Mouse (Mus musculus): Measurements from ENCODE around the gene Exoc2. TPM values are rescaled to one million over a fixed set of nuclear protein-coding genes. Genes with fewer than 3 reads are reported as not detected.

Gene Exoc2
- polyA plus RNA-seq, 1 experiment = 28.9 TPM

DNA sequence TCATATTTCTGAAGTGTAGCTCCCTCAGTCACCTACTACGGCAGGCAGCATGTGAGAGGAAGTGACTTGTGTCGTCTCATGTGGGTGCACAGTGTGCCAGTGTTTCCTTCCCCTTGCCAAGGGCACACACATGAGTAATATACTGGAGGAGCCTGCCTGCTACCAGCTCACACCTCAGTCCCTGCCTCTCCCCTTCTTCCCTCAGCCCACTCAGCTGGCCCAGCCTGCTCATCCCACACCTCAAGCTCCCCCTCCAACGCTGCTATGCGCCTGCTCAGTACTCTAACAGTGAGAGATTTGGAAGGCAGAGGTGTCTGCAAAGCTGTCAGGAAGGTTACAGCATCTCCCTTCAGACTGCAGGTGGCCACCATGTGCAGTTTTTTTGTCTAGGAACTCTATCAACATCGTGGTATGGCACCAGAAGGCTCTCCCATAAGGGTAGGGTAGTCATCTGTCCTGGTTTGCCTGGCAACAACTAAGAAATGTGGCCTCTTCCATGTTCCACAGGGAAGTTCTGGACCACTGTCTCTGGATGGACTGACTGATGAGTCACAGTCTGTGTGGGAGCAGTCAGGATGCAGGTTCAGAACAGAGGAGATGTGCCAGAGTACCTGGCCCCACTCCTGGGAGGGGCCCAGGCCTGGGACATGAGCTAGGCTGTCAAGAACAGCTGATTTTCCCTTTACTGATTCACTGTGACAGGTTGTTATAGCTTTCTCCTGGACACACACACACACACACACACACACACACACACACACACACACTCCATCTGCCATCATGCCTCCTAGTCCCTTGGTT is 187.5 kb downstream of the Exoc2 start:
- peak; percentile 84 to 89 for DNase-seq (ENCODE audit: extremely low spot score in 1 of 2, low spot score in 1 of 2)

GRCm38 (mm10) chr13:30785423-30786040 is 188.4 kb downstream of the Exoc2 start:
- no peak for DNase-seq (ENCODE audit: extremely low spot score in 1 of 2, low spot score in 1 of 2)

DNA sequence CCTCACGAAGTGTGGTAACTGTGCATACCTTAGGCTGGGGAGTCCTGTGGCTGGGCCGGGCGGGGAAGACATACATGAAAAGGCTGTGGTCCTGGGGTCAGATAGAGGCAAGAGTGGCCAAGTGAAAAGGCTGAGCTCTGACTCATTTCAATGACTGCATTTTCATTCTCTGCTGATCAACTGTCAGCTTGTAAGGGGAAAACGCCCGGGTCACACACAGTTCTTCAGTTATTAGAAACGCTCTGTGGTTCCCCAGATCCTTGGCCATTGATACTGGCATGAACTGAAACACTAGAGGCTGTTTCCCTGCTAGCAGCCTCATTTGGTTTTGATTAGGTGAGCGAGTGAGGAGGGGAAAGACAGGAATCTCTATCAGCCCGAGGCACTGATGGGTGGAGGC is 191.5 kb downstream of the Exoc2 start:
- DNase-seq (ENCODE audit: extremely low spot score in 1 of 2, low spot score in 1 of 2) = no peak

GRCm38 (mm10) chr13:30781905-30782304 is 192.0 kb downstream of the Exoc2 start:
- no peak for DNase-seq (ENCODE audit: extremely low spot score in 1 of 2, low spot score in 1 of 2)

DNA sequence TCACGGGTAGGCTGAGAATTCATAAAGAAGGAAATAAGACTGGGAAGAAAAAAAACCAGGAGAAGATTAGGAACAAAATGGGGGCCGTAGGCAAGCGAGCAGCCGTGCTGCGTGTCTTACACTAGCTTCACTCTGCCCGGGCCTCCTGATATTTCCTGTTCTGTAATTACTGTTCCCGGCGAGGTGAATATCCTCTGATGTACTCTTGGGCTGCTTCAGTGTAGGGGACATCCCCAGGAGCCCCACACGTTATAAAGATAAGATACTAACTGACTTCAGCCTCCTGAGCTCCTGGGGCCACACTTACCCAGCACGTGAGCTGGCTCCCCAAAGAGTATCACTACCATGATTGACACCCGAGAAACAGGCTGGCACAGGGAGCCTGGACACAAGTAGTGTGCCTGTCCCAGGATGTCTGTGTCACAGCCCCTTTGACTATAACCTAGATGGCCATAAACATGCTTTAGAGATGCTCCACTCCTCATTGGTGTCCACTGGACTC is 196.2 kb downstream of the Exoc2 start:
- no peak for DNase-seq (ENCODE audit: extremely low spot score in 1 of 2, low spot score in 1 of 2)

DNA sequence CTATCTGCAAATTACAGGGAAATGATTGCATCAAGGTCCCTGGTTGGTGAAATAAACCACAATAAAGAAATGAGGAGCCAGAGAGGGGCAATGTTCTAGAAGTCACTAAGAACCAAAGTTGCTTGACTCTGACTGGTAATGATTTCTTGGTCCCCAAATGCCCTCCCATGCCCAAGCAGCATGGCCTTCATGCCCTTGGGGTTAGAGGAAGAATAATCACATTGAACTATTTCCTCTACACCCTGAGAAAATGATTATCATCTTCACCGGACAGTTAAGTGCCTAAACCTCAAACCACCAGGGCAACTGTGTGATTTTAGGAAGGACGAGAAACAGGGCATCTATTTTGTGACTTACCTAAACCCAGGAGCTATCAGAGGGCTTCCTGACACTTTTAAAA is 197.9 kb downstream of the Exoc2 start:
- no peak for DNase-seq (ENCODE audit: extremely low spot score in 1 of 2, low spot score in 1 of 2)

DNA sequence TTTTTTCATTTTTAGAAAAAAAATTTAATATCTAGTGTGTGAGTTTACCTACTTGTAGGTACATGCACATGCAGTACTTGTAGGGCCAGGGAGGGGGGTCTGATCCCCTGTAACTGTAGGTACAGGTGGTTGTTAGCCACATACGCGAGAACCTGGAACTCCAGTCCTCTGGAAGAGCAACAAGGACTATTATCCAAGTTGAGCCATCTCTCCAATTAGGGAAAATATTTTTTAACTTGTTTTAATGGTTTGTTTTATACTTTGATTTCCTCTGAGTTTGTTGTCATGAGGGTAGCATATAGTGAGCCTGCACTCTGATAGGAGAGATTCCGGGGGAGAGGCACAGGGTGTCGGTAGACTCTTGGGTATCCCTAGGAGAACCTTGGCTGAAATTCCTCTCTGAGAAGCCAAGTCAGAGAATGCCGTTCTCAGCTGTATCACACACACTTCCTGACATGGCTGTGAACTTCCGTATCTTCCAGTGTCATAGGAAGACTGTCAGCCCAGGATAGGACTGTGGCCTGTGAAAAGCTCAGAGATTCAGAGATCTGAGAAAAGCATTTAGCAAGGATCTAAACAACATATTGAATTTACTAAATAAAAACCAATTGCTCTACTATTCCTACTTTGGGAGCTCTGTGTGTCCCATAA is 206.3 kb downstream of the Exoc2 start:
- DNase-seq (ENCODE audit: extremely low spot score in 1 of 2, low spot score in 1 of 2) = no peak

- no peak for DNase-seq (ENCODE audit: extremely low spot score in 1 of 2, low spot score in 1 of 2)
Observed at GRCm38 (mm10) chr13:30766636-30767476, 207.0 kb downstream of the Exoc2 start.

DNA sequence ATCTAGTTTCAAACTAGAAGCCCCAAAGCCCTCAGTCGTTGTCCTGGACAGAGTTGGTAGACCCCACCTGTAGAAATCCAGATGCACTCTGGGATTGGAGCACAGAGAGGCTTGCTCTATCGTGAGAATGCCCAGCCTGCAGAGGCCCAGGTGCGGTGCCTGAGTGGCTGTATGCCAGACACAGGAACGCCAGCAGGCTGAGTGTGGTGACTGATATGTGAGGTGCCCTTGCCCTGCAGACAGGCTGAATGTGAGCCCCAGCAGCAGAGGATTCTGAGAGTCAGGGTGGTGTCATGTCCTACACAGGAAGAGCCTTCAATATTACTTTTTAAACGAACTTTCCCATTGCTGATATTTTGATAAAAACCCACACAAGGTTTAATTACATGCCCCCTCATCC is 208.0 kb downstream of the Exoc2 start:
- no peak for DNase-seq (ENCODE audit: extremely low spot score in 1 of 2, low spot score in 1 of 2)

- DNase-seq (ENCODE audit: extremely low spot score in 1 of 2, low spot score in 1 of 2) = no peak
Observed at GRCm38 (mm10) chr13:30764014-30764740, 209.7 kb downstream of the Exoc2 start.

Other genes with a start within 250 kb of the Exoc2 start
- gene Irf4, start 224.9 kb downstream of the Exoc2 start, polyA plus RNA-seq (2012; rRNA removed) = 0.19 and 0.22 TPM in 2 replicates
- 0.22 and 0.25 TPM in 2 replicates for gene Hus1b, start 26.3 kb downstream of the Exoc2 start, polyA plus RNA-seq (2012; rRNA removed)
- gene Gm5447, start 111 bp upstream of the Exoc2 start, polyA plus RNA-seq (2012; rRNA removed) = 0.08 TPM in 1 of 2 replicates, not detected in the other

Data from frontal cortex, adult 2 months (tissue).